Mouse (Mus musculus) lung, postnatal 0 days (tissue): ENCODE measurements at regions not wholly inside any gene's neighbourhood (a gene's known extent, or its start where the extent isn't known, plus 50 kb on each side); places are given as distances from the start of the nearest gene placed in this dataset.

Experiments used
- CTCF ChIP-seq: IDR thresholded peaks from 2 replicates; pipeline ENCODE4 v1.5.1; 2016; ENCODE audit warnings: antibody characterized with exemption, mild to moderate bottlenecking
- EP300 ChIP-seq: IDR thresholded peaks from 2 replicates; pipeline ENCODE4 v1.6.1; 2016; ENCODE audit warnings: antibody characterized with exemption, mild to moderate bottlenecking, control low read depth

DNA sequence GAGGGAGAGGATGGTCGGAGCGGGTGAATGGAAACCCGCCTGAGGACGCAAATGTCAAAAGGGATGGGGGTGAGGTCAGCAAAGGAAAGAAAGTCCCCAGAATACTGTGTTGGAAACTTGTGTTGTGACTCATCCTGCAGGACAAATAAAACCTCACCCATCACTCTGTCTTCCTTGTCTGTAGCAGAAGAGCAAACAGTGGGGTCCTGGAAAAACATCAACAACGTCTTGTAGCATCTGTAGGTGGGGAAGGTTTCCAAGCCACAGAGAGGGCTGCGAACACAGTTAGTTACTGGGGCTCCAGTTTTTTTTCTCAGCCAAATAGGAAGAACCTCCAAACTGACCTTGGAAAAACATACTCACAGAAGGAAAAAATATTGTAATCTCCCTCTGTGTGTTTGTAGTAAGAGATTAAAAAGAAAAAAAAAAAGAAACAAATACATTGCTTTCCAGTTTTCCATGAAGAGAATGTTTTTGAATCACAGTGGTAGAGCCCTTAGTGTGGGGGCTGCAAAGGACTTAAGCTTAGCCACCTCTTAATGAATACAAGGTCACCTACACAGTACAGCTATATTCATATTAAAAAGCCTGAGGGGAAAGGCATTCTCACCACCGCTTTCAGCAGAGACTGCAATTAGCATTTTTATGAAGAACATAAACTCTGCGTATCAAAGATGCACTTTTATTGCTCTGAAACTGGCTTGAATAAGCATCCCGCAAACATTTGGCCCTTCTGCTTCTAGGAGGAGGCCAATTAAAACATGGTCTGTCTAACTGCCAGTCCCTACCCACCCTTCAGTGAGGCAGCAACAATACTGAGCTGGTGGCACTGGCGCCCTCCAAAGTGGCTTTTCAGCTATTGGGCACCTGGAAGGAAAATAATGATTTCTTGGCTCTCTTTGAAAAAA, 198.6 kb upstream of the Tprg start:
- no peak for TF ChIP-seq CTCF
- no peak for TF ChIP-seq EP300
